Mouse (Mus musculus) intestine, embryonic 14.5 days (tissue): ENCODE results near the gene Klhl6. TPM values are rescaled to one million over a fixed set of nuclear protein-coding genes. Genes with fewer than 3 reads are reported as not detected.
"Not testable (repeated sequence)": the region's sequence is repeated elsewhere in the genome, so short reads cannot be mapped to it uniquely, and the experiment has no call there.

Source experiments
- ATAC-seq: fragments of 200-750 bp; cut with Nextera tagmentation; replicated peaks from 2 replicates; pipeline ENCODE4 v1.8.0; 2017; ENCODE audit warnings: low read depth, moderate number of reproducible peaks, moderate TSS enrichment, moderate library complexity; ENCODE audit not compliant: low FRiP score, low TSS enrichment
- DNase-seq: peaks from one replicate; pipeline ENCODE4 v3.0.0-alpha.2; 2018; ENCODE audit warnings: low spot score
- H3K27ac ChIP-seq: fragments of 300-500 bp; sonication (generic); 2 replicates; pipeline ENCODE4 v1.5.1; 2014; ENCODE audit warnings: low read depth, mild to moderate bottlenecking, control low read depth
- H3K27me3 ChIP-seq: fragments of 300-500 bp; sonication (generic); replicated peaks from 2 replicates; pipeline ENCODE4 v1.6.1; 2014; ENCODE audit warnings: low read length, control low read depth; ENCODE audit not compliant: control insufficient read depth, insufficient read depth
- H3K36me3 ChIP-seq: fragments of 300-500 bp; sonication (generic); 2 replicates; pipeline ENCODE4 v1.6.1; 2014; ENCODE audit warnings: low read length, control low read depth; ENCODE audit not compliant: control insufficient read depth, insufficient read depth
- H3K4me1 ChIP-seq: fragments of 300-500 bp; sonication (generic); replicated peaks from 2 replicates; pipeline ENCODE4 v1.6.1; 2014; ENCODE audit warnings: low read length, control low read depth, mixed read lengths; ENCODE audit not compliant: control insufficient read depth, insufficient read depth
- H3K4me2 ChIP-seq: fragments of 300-500 bp; sonication (generic); 2 replicates; pipeline ENCODE4 v1.6.1; 2014; ENCODE audit warnings: low read length
- H3K4me3 ChIP-seq: fragments of 300-500 bp; sonication (generic); 2 replicates; pipeline ENCODE4 v1.5.1; 2014; ENCODE audit warnings: low read depth, low read length, control low read depth, mixed read lengths
- H3K9ac ChIP-seq: fragments of 300-500 bp; sonication (generic); 2 replicates; pipeline ENCODE4 v1.6.1; 2014; ENCODE audit warnings: mild to moderate bottlenecking, low read length
- H3K9me3 ChIP-seq: fragments of 300-500 bp; sonication (generic); 2 replicates; pipeline ENCODE4 v1.6.1; 2016; ENCODE audit warnings: low read length, control low read depth; ENCODE audit not compliant: control insufficient read depth
- WGBS: fragments of 180-500 bp; shearing (Covaris S2); extraction: QIAGEN DNeasy Blood & Tissue Kit; methylation state at CpG from one replicate; pipeline ENCODE4 v1.1.7; 2014; 5-methylcytosine and 5-hydroxymethylcytosine counted together
- polyA plus RNA-seq: library from polyadenylated mRNA; unstranded; fragments of >200 nt; fragmentation: Nextera tagmentation; extraction: Ambion mirVana; gene quantifications from 2 replicates; pipeline ENCODE4 v1.2.1, GENCODE M21; 2014

Klhl6 gene
- polyA plus RNA-seq, result 8.3 and 9.3 TPM in 2 replicates

GRCm38 (mm10) chr16:19982537-19983257, at the start of gene Klhl6:
TSS of gene Klhl6 (minus strand) at chr16:19983037.
- peak within 1 kb of the TSS; percentile 20 for H3K4me3 ChIP-seq
- ATAC-seq, result peak; percentile 58
- peak within 1 kb of the TSS; percentile 5; the same call in 1 of the 2 replicates for H3K9ac ChIP-seq
- no peaks in the 10 kb centered on the region for H3K27me3 ChIP-seq
- H3K36me3 ChIP-seq, result no peaks in the 10 kb centered on the region
- peaks cover 6% of the 10 kb centered on the region for H3K4me1 ChIP-seq
- WGBS, result 35% methylated on average over 14 of the region's 14 CpGs
- peak within 1 kb of the TSS; percentile 19 for H3K27ac ChIP-seq
- H3K4me2 ChIP-seq, result peak within 1 kb of the TSS; percentile 38
- peak; percentile 55 for DNase-seq
- H3K9me3 ChIP-seq, result no peaks in the 10 kb centered on the region

- not testable (repeated sequence) for ATAC-seq
- 77% methylated on average over 2 of the region's 4 CpGs for WGBS
Observed at GRCm38 (mm10) chr16:20027241-20027640, 44.4 kb upstream of the Klhl6 start.

GRCm38 (mm10) chr16:20022821-20023220, 40.0 kb upstream of the Klhl6 start:
- no peak for ATAC-seq

More at GRCm38 (mm10) chr16:20027241-20027640, 44.4 kb upstream of the Klhl6 start:
- H3K4me2 ChIP-seq, H3K9ac ChIP-seq, H3K27ac ChIP-seq, H3K27me3 ChIP-seq, H3K36me3 ChIP-seq, DNase-seq, H3K9me3 ChIP-seq, H3K4me1 ChIP-seq, H3K4me3 ChIP-seq: not testable (repeated sequence)

GRCm38 (mm10) chr16:20021848-20022247, 39.0 kb upstream of the Klhl6 start:
- no peak overlapping the region for H3K9ac ChIP-seq
- no peak for DNase-seq
- no peaks in the 10 kb centered on the region for H3K27me3 ChIP-seq
- H3K27ac ChIP-seq, result no peak overlapping the region
- H3K9me3 ChIP-seq, result no peaks in the 10 kb centered on the region
- H3K36me3 ChIP-seq, result no peaks in the 10 kb centered on the region
- H3K4me1 ChIP-seq, result no peaks in the 10 kb centered on the region
- no peak overlapping the region for H3K4me3 ChIP-seq
- WGBS, result 65% methylated on average over 2 of the region's 2 CpGs
- no peak overlapping the region for H3K4me2 ChIP-seq
- ATAC-seq, result no peak

More at GRCm38 (mm10) chr16:20022821-20023220, 40.0 kb upstream of the Klhl6 start:
- no peak overlapping the region for H3K4me2 ChIP-seq
- no peaks in the 10 kb centered on the region for H3K4me1 ChIP-seq
- H3K27me3 ChIP-seq, result no peaks in the 10 kb centered on the region
- H3K27ac ChIP-seq, result no peak overlapping the region
- H3K9me3 ChIP-seq, result no peaks in the 10 kb centered on the region
- H3K36me3 ChIP-seq, result no peaks in the 10 kb centered on the region
- no peak for DNase-seq
- no peak overlapping the region for H3K4me3 ChIP-seq
- H3K9ac ChIP-seq, result no peak overlapping the region
- WGBS, result 73% methylated on average over 1 of the region's 1 CpGs

- H3K27me3 ChIP-seq, result no peaks in the 10 kb centered on the region
- H3K27ac ChIP-seq, result no peak overlapping the region
- no peak overlapping the region for H3K9ac ChIP-seq
- DNase-seq (no peak), ATAC-seq (no peak)
- no peaks in the 10 kb centered on the region for H3K4me1 ChIP-seq
- H3K4me3 ChIP-seq, result no peak overlapping the region
- no peaks in the 10 kb centered on the region for H3K36me3 ChIP-seq
- H3K4me2 ChIP-seq, result no peak overlapping the region
- no peaks in the 10 kb centered on the region for H3K9me3 ChIP-seq
Observed at GRCm38 (mm10) chr16:20012647-20013046, 29.8 kb upstream of the Klhl6 start.

- H3K27ac ChIP-seq, result no peak overlapping the region
- no peak overlapping the region for H3K4me3 ChIP-seq
- WGBS, result 71% methylated on average over 1 of the region's 1 CpGs
- H3K4me2 ChIP-seq, result no peak overlapping the region
- H3K9ac ChIP-seq, result no peak overlapping the region
- no peaks in the 10 kb centered on the region for H3K9me3 ChIP-seq
- no peak for DNase-seq
- ATAC-seq, result no peak
- H3K27me3 ChIP-seq, result no peaks in the 10 kb centered on the region
- no peaks in the 10 kb centered on the region for H3K4me1 ChIP-seq
- H3K36me3 ChIP-seq, result no peaks in the 10 kb centered on the region
Observed at GRCm38 (mm10) chr16:20006066-20006465, 23.2 kb upstream of the Klhl6 start.

- not testable (repeated sequence) for H3K9me3 ChIP-seq, DNase-seq, H3K27ac ChIP-seq, ATAC-seq, H3K4me1 ChIP-seq, H3K27me3 ChIP-seq, H3K9ac ChIP-seq, H3K4me3 ChIP-seq, H3K36me3 ChIP-seq, H3K4me2 ChIP-seq
- 98% methylated on average over 8 of the region's 8 CpGs for WGBS
Observed at GRCm38 (mm10) chr16:20000286-20000685, 17.4 kb upstream of the Klhl6 start.

GRCm38 (mm10) chr16:19997616-19998015, 14.8 kb upstream of the Klhl6 start:
- no peaks in the 10 kb centered on the region for H3K9me3 ChIP-seq
- H3K4me3 ChIP-seq, result no peak overlapping the region
- ATAC-seq (no peak), DNase-seq (no peak)
- no peaks in the 10 kb centered on the region for H3K27me3 ChIP-seq
- no peak overlapping the region for H3K9ac ChIP-seq
- H3K27ac ChIP-seq, result no peak overlapping the region
- H3K4me1 ChIP-seq, result no peaks in the 10 kb centered on the region
- H3K4me2 ChIP-seq, result no peak overlapping the region
- no peaks in the 10 kb centered on the region for H3K36me3 ChIP-seq
- WGBS, result 92% methylated on average over 7 of the region's 7 CpGs

- H3K4me2 ChIP-seq, H3K9ac ChIP-seq, DNase-seq, H3K27ac ChIP-seq, H3K4me3 ChIP-seq, H3K36me3 ChIP-seq, H3K27me3 ChIP-seq, H3K4me1 ChIP-seq, ATAC-seq, H3K9me3 ChIP-seq: not testable (repeated sequence)
- WGBS, result 18% methylated on average over 6 of the region's 6 CpGs
Observed at GRCm38 (mm10) chr16:19996913-19997312, 14.1 kb upstream of the Klhl6 start.
